9 mouse cellular contexts compared by ENCODE assay signal in genomic region chr13:113267204-113267603, GRCm38 (mm10). TPM values are rescaled to one million over a fixed set of nuclear protein-coding genes. Genes with fewer than 3 reads are reported as not detected.
"Had no signal": no experiment of that assay in that cellular context is flagged by ENCODE, and none has a peak within 500 bp of the region (broad histone marks: within the 10 kb centered on the region; RNA-seq: fewer than 3 reads in every experiment).

No protein-coding gene starts in this region.

- H3K9ac ChIP-seq: limb, embryonic 12.5 days; liver, embryonic 14.5 days; midbrain, embryonic 15.5 days had no signal

- H3K9me3 ChIP-seq: limb, embryonic 12.5 days; megakaryocyte, embryonic 14.5 days; midbrain, embryonic 15.5 days had no signal

- H3K27ac ChIP-seq: layer of hippocampus, adult 2 months; limb, embryonic 12.5 days; liver, embryonic 14.5 days; midbrain, embryonic 15.5 days; stomach, postnatal 0 days had no signal

- H3K36me3 ChIP-seq: limb, embryonic 12.5 days; midbrain, embryonic 15.5 days had no signal

- H3K4me2 ChIP-seq: midbrain, embryonic 11.5 days had no signal

- H3K4me3 ChIP-seq: layer of hippocampus, adult 2 months; limb, embryonic 12.5 days; midbrain, embryonic 15.5 days had no signal

- H3K27me3 ChIP-seq: limb, embryonic 12.5 days; midbrain, embryonic 15.5 days had no signal

- H3K4me1 ChIP-seq: midbrain, embryonic 15.5 days had no signal

RNA-seq across cellular contexts. Expression of gene BC067074, which starts 25.8 kb away (rescaled TPM):
- polyA plus RNA-seq: liver, adult 2 months had no signal

RNA-seq across cellular contexts. Expression of gene Gzmk, which starts 41.5 kb away (rescaled TPM):
- total RNA-seq: liver, adult 2 months had no signal
- polyA plus RNA-seq: limb, embryonic 12.5 days; liver, adult 2 months; liver, embryonic 14.5 days; midbrain, embryonic 11.5 days; midbrain, embryonic 15.5 days; neural tube, embryonic 14.5 days; stomach, postnatal 0 days had no signal

RNA-seq across cellular contexts. Expression of gene Esm1, which starts 57.7 kb away (rescaled TPM):
- total RNA-seq: layer of hippocampus, adult 2 months had no signal
